In the genomic region with DNA sequence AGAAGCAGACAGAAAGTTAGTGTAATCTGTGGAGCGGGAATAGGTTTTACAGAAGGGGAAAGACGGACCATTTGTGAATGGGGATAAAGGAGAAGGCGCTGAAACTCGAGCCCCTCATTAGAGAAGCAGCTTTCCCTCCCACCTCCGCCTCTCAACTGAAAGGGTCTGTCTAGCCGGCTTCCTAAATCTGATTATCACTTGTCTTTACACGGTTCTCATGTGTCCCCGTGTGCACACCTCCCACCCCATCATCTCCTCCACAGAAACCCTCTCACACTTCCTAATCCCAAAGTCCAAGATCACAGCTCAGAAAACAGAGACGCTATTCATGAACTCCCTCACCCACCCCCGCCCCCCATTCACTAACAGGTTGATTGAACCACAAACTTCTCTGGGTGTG, we compare ENCODE assay signal across 12 mouse cellular contexts. TPM values are rescaled to one million over a fixed set of nuclear protein-coding genes. Genes with fewer than 3 reads are reported as not detected.
DNase-seq lines count a peak whose midpoint lies in the region; ATAC-seq and TF ChIP-seq lines count a peak whose summit lies in the region.
"Had no signal": no experiment of that assay in that cellular context is flagged by ENCODE, and none has a peak within 500 bp of the region (broad histone marks: within the 10 kb centered on the region; RNA-seq: fewer than 3 reads in every experiment).

No protein-coding gene starts in this region.

- no peak overlapping the region for H3K9ac ChIP-seq in hindbrain, embryonic 12.5 days
- no peak overlapping the region for H3K9ac ChIP-seq in hindbrain, embryonic 13.5 days
- no peak overlapping the region for H3K9ac ChIP-seq in ES-Bruce4 (ENCODE audit: low read depth, poor library complexity, severe bottlenecking)
- no peak overlapping the region for H3K9ac ChIP-seq in intestine, embryonic 14.5 days (ENCODE audit: low read length)
- H3K9ac ChIP-seq: embryonic facial prominence, embryonic 15.5 days had no signal

- peaks cover 60% of the 10 kb centered on the region for H3K4me1 ChIP-seq in hindbrain, embryonic 12.5 days
- H3K4me1 ChIP-seq in hindbrain, embryonic 13.5 days (replicated peaks) = peaks cover 52% of the 10 kb centered on the region
- H3K4me1 ChIP-seq in ES-Bruce4 (ENCODE audit: control insufficient read depth, insufficient read depth, low read length) = peaks cover 3% of the 10 kb centered on the region
- H3K4me1 ChIP-seq in intestine, embryonic 14.5 days (replicated peaks; ENCODE audit: control insufficient read depth, insufficient read depth, low read length) = peaks cover 30% of the 10 kb centered on the region

- 0 out of 2 replicates have a peak overlapping the region, but pooled peaks have one; percentile 8 for H3K4me2 ChIP-seq in hindbrain, embryonic 12.5 days (replicated peaks)
- no peak overlapping the region for H3K4me2 ChIP-seq in hindbrain, embryonic 13.5 days
- peak overlapping the region; percentile 6; the same call in 1 of the 2 replicates for H3K4me2 ChIP-seq in intestine, embryonic 14.5 days (ENCODE audit: low read length)
- H3K4me2 ChIP-seq: embryonic facial prominence, embryonic 15.5 days had no signal

- H3K27me3 ChIP-seq in hindbrain, embryonic 12.5 days = no peaks in the 10 kb centered on the region
- no peaks in the 10 kb centered on the region for H3K27me3 ChIP-seq in hindbrain, embryonic 13.5 days
- H3K27me3 ChIP-seq in ES-Bruce4 (ENCODE audit: control insufficient read depth, insufficient read depth, low read length, poor library complexity, severe bottlenecking) = no peaks in the 10 kb centered on the region
- H3K27me3 ChIP-seq in intestine, embryonic 14.5 days (replicated peaks; ENCODE audit: control insufficient read depth, insufficient read depth, low read length) = no peaks in the 10 kb centered on the region
- H3K27me3 ChIP-seq: embryonic facial prominence, embryonic 15.5 days had no signal

- ATAC-seq in hindbrain, embryonic 12.5 days (ENCODE audit: low FRiP score) = peak; percentile 61
- no peak for ATAC-seq in hindbrain, embryonic 13.5 days (ENCODE audit: low FRiP score)
- no peak for ATAC-seq in intestine, embryonic 14.5 days (replicated peaks; ENCODE audit: low FRiP score, low TSS enrichment, low read depth)

- H3K36me3 ChIP-seq in hindbrain, embryonic 12.5 days = peaks cover 21% of the 10 kb centered on the region
- peaks cover 7% of the 10 kb centered on the region; the same call in 1 of the 2 replicates for H3K36me3 ChIP-seq in hindbrain, embryonic 13.5 days
- no peaks in the 10 kb centered on the region for H3K36me3 ChIP-seq in ES-Bruce4 (ENCODE audit: control insufficient read depth, insufficient read depth, low read length, poor library complexity, severe bottlenecking)
- H3K36me3 ChIP-seq in intestine, embryonic 14.5 days (ENCODE audit: control insufficient read depth, insufficient read depth, low read length) = peaks cover 27% of the 10 kb centered on the region

- no peak overlapping the region for H3K4me3 ChIP-seq in hindbrain, embryonic 12.5 days
- H3K4me3 ChIP-seq in hindbrain, embryonic 13.5 days = no peak overlapping the region
- no peak overlapping the region for H3K4me3 ChIP-seq in ES-Bruce4 (ENCODE audit: low read depth, low read length)
- H3K4me3 ChIP-seq in intestine, embryonic 14.5 days (ENCODE audit: low read depth, low read length) = no peak overlapping the region
- H3K4me3 ChIP-seq: embryonic facial prominence, embryonic 15.5 days had no signal

- no peaks in the 10 kb centered on the region for H3K9me3 ChIP-seq in hindbrain, embryonic 12.5 days (replicated peaks)
- H3K9me3 ChIP-seq in hindbrain, embryonic 13.5 days = no peaks in the 10 kb centered on the region
- H3K9me3 ChIP-seq in ES-Bruce4 (replicated peaks; ENCODE audit: control insufficient read depth, insufficient read depth, low read length, poor library complexity, severe bottlenecking) = peaks cover 2% of the 10 kb centered on the region; the same call in 1 of the 2 replicates
- no peaks in the 10 kb centered on the region for H3K9me3 ChIP-seq in intestine, embryonic 14.5 days (ENCODE audit: control insufficient read depth, low read length)
- H3K9me3 ChIP-seq: embryonic facial prominence, embryonic 15.5 days had no signal

- TF ChIP-seq POLR2A in ES-Bruce4 (IDR thresholded peaks at IDR 0.05; ENCODE audit: insufficient read depth, low read length) = no peak

- whole genome bisulfite sequencing in hindbrain, embryonic 12.5 days = 12% methylated on average over 10 of the region's 10 CpGs
- WGBS in hindbrain, embryonic 13.5 days = 10% methylated on average over 10 of the region's 10 CpGs
- WGBS in intestine, embryonic 14.5 days = 11% methylated on average over 10 of the region's 10 CpGs

- H3K27ac ChIP-seq in hindbrain, embryonic 12.5 days = peak overlapping the region; percentile 57; the same call in 1 of the 2 replicates
- H3K27ac ChIP-seq in hindbrain, embryonic 13.5 days = no peak overlapping the region
- H3K27ac ChIP-seq in ES-Bruce4 (ENCODE audit: insufficient read depth, low read length) = peak overlapping the region; percentile 25
- no peak overlapping the region; the same call in 1 of the 2 replicates for H3K27ac ChIP-seq in intestine, embryonic 14.5 days (ENCODE audit: low read depth)
- H3K27ac ChIP-seq: embryonic facial prominence, embryonic 15.5 days had no signal

- no peak for TF ChIP-seq EP300 in ES-Bruce4 (IDR thresholded peaks at IDR 0.05; ENCODE audit: insufficient read depth, low read depth, low read length)

- DNase-seq in embryo, embryonic 10.5 days (ENCODE audit: low spot score) = peak; percentile 77
- DNase-seq in intestine, embryonic 14.5 days (ENCODE audit: low spot score) = no peak
- no peak for DNase-seq in cerebellum, postnatal 10 days
- DNase-seq in lung, postnatal 25 days (ENCODE audit: low spot score) = no peak
- no peak for DNase-seq in cerebellum, adult 8-10 months
- DNase-seq: kidney, postnatal 25 days; liver; thymus, postnatal 4 days had no signal

- TF ChIP-seq CTCF in ES-Bruce4 (IDR thresholded peaks at IDR 0.05; ENCODE audit: low read depth, low read length) = no peak

RNA-seq across cellular contexts. Expression of gene Pbx1, which starts 21.5 kb away (rescaled TPM):
- 56.3 and 59.8 TPM in 2 replicates for polyA plus RNA-seq in hindbrain, embryonic 12.5 days (2016; fragmentation: Nextera tagmentation; extraction: Ambion mirVana)
- 53.6 and 54.9 TPM in 2 replicates for polyA plus RNA-seq in hindbrain, embryonic 13.5 days (2015; fragmentation: Nextera tagmentation; extraction: Ambion mirVana)
- 19.8 and 28.0 TPM in 2 replicates for polyA plus RNA-seq in ES-Bruce4 (2011; ENCODE audit: insufficient read depth, insufficient read length, low read depth, missing spikeins)
- polyA plus RNA-seq in intestine, embryonic 14.5 days (2014; fragmentation: Nextera tagmentation; extraction: Ambion mirVana) = 37.3 and 42.3 TPM in 2 replicates

Comparison
In these comparisons a context has a peak if more than half of its experiments do, and no peak if none do; other contexts are left out.
1. H3K27ac ChIP-seq: peak in hindbrain, embryonic 12.5 days (single experiment) and ES-Bruce4 (single experiment); none in hindbrain, embryonic 13.5 days (single experiment) and intestine, embryonic 14.5 days (single experiment).